Mouse (Mus musculus) small intestine, adult 2 months (tissue): ENCODE measurements at regions not wholly inside any gene's neighbourhood (a gene's known extent, or its start where the extent isn't known, plus 50 kb on each side); places are given as distances from the start of the nearest gene placed in this dataset.
A peak's percentile ranks its signal among the peaks of the same experiment; 100 is the strongest.

Experiments
- H3K27ac ChIP-seq: fragments of 200-500 bp; 2 replicates; pipeline ENCODE4 v1.5.1; 2012; ENCODE audit warnings: low read depth, low read length, control low read depth, inconsistent platforms; ENCODE audit not compliant: insufficient read depth
- H3K27me3 ChIP-seq: fragments of 200-500 bp; 2 replicates; pipeline ENCODE4 v1.6.1; 2012; ENCODE audit warnings: mild to moderate bottlenecking, moderate library complexity, low read length, inconsistent platforms; ENCODE audit not compliant: control insufficient read depth, insufficient read depth
- H3K36me3 ChIP-seq: fragments of 200-500 bp; 2 replicates; pipeline ENCODE4 v1.6.1; 2012; ENCODE audit warnings: mild to moderate bottlenecking, low read length, control low read depth, inconsistent platforms; ENCODE audit not compliant: control insufficient read depth, insufficient read depth
- H3K4me1 ChIP-seq: fragments of 200-500 bp; 2 replicates; pipeline ENCODE4 v1.6.1; 2012; ENCODE audit warnings: low read length, inconsistent platforms, mixed read lengths; ENCODE audit not compliant: control insufficient read depth, insufficient read depth, insufficient read length
- H3K4me3 ChIP-seq: fragments of 200-500 bp; 2 replicates; pipeline ENCODE4 v1.5.1; 2012; ENCODE audit warnings: low read depth, mild to moderate bottlenecking, control low read depth, inconsistent platforms, low read length, moderate library complexity
- CTCF ChIP-seq: fragments of 200-500 bp; IDR thresholded peaks from 2 replicates; pipeline ENCODE4 v1.5.1; 2012; ENCODE audit warnings: low read depth, mild to moderate bottlenecking, control low read depth, inconsistent platforms, low read length, moderate library complexity, mixed read lengths; ENCODE audit not compliant: insufficient replicate concordance, insufficient read length; ENCODE audit errors: extremely low read depth
- POLR2A ChIP-seq: fragments of 200-500 bp; IDR thresholded peaks from 2 replicates; pipeline ENCODE4 v1.6.1; 2012; ENCODE audit warnings: low read depth, mild to moderate bottlenecking, control low read depth, inconsistent platforms, low read length, moderate library complexity
- WGBS: fragments of 180-500 bp; shearing (Covaris S2); methylation state at CpG from one replicate; pipeline ENCODE4 v1.1.7; 2018; 5-methylcytosine and 5-hydroxymethylcytosine counted together

- Histone ChIP-seq H3K4me1 (0 out of 2 replicates have a peak, but pooled peaks cover 3% of the 10 kb centered on the region), H3K36me3 (no peaks in the 10 kb centered on the region), H3K27me3 (no peaks in the 10 kb centered on the region), H3K4me3 (no peak overlapping the region), H3K27ac (no peak overlapping the region)
- TF ChIP-seq POLR2A (no peak), CTCF (no peak)
- WGBS = 95% methylated on average over 4 of the region's 4 CpGs
Measured at GRCm38 (mm10) chr2:173454741-173455140, 67.6 kb upstream of the 1700021F07Rik start.

- 87% methylated on average over 12 of the region's 12 CpGs for WGBS
- H3K27me3 ChIP-seq = no peaks in the 10 kb centered on the region
- no peak overlapping the region for H3K27ac ChIP-seq
- TF ChIP-seq POLR2A (no peak), CTCF (no peak)
- no peaks in the 10 kb centered on the region for H3K36me3 ChIP-seq
- H3K4me3 ChIP-seq = no peak overlapping the region
- H3K4me1 ChIP-seq = 0 out of 2 replicates have a peak, but pooled peaks cover 3% of the 10 kb centered on the region
Measured at GRCm38 (mm10) chr2:173455216-173455615, 67.2 kb upstream of the 1700021F07Rik start.

GRCm38 (mm10) chr2:173456083-173456482 lies 66.3 kb upstream of the 1700021F07Rik start:
- no peaks in the 10 kb centered on the region for H3K36me3 ChIP-seq
- TF ChIP-seq CTCF (peak; percentile 24; the same call in 1 of the 2 replicates), POLR2A (no peak)
- no peak overlapping the region for H3K4me3 ChIP-seq
- 80% methylated on average over 7 of the region's 7 CpGs for WGBS
- no peaks in the 10 kb centered on the region for H3K27me3 ChIP-seq
- 0 out of 2 replicates have a peak, but pooled peaks cover 3% of the 10 kb centered on the region for H3K4me1 ChIP-seq
- no peak overlapping the region for H3K27ac ChIP-seq

- no peak overlapping the region for H3K27ac ChIP-seq
- H3K4me1 ChIP-seq = no peaks in the 10 kb centered on the region
- 79% methylated on average over 9 of the region's 9 CpGs for WGBS
- no peaks in the 10 kb centered on the region for H3K27me3 ChIP-seq
- H3K4me3 ChIP-seq = no peak overlapping the region
- TF ChIP-seq POLR2A = no peak
- TF ChIP-seq CTCF = no peak
- H3K36me3 ChIP-seq = no peaks in the 10 kb centered on the region
Measured at GRCm38 (mm10) chr2:173456924-173457623, 65.3 kb upstream of the 1700021F07Rik start.

GRCm38 (mm10) chr2:173457624-173458320 lies 64.6 kb upstream of the 1700021F07Rik start:
- Histone ChIP-seq H3K27me3 (no peaks in the 10 kb centered on the region), H3K4me3 (no peak overlapping the region), H3K4me1 (no peaks in the 10 kb centered on the region), H3K27ac (no peak overlapping the region), H3K36me3 (no peaks in the 10 kb centered on the region)
- WGBS = 89% methylated on average over 18 of the region's 18 CpGs
- TF ChIP-seq POLR2A = no peak
- no peak for TF ChIP-seq CTCF

- H3K4me3 ChIP-seq = no peak overlapping the region
- H3K27ac ChIP-seq = no peak overlapping the region
- no peaks in the 10 kb centered on the region for H3K36me3 ChIP-seq
- H3K4me1 ChIP-seq = no peaks in the 10 kb centered on the region
- TF ChIP-seq CTCF (no peak), POLR2A (no peak)
- WGBS = 82% methylated on average over 12 of the region's 12 CpGs
- H3K27me3 ChIP-seq = no peaks in the 10 kb centered on the region
Measured at GRCm38 (mm10) chr2:173458861-173459260, 63.5 kb upstream of the 1700021F07Rik start.

- no peaks in the 10 kb centered on the region for H3K4me1 ChIP-seq
- H3K4me3 ChIP-seq = no peak overlapping the region
- no peak overlapping the region for H3K27ac ChIP-seq
- WGBS = 91% methylated on average over 9 of the region's 9 CpGs
- no peaks in the 10 kb centered on the region for H3K27me3 ChIP-seq
- H3K36me3 ChIP-seq = no peaks in the 10 kb centered on the region
- TF ChIP-seq POLR2A (no peak), CTCF (no peak)
Measured at GRCm38 (mm10) chr2:173463313-173463712, 59.1 kb upstream of the 1700021F07Rik start.
